Comparison of ENCODE assay signal across 14 mouse cellular contexts in genomic region chrX:52961559-52962110, GRCm38 (mm10). TPM values are rescaled to one million over a fixed set of nuclear protein-coding genes. Genes with fewer than 3 reads are reported as not detected.
DNase-seq lines count a peak whose midpoint lies in the region; ATAC-seq and TF ChIP-seq lines count a peak whose summit lies in the region.
"Had no signal": no experiment of that assay in that cellular context is flagged by ENCODE, and none has a peak within 500 bp of the region (broad histone marks: within the 10 kb centered on the region; RNA-seq: fewer than 3 reads in every experiment).

No protein-coding gene starts in this region.

- no peaks in the 10 kb centered on the region for H3K27me3 ChIP-seq in heart, embryonic 16.5 days (ENCODE audit: control insufficient read depth, insufficient read depth, low read length)
- H3K27me3 ChIP-seq in cerebellum, adult 2 months (ENCODE audit: control insufficient read depth, insufficient read depth, low read length), result no peaks in the 10 kb centered on the region
- H3K27me3 ChIP-seq: CH12.LX; liver, embryonic 15.5 days; stomach, embryonic 15.5 days had no signal

- TF ChIP-seq POLR2A in cerebellum, adult 2 months (IDR thresholded peaks at IDR 0.05; ENCODE audit: borderline replicate concordance, insufficient read depth, low read length), result no peak

- no peaks in the 10 kb centered on the region for H3K9me3 ChIP-seq in heart, embryonic 16.5 days (replicated peaks; ENCODE audit: control insufficient read depth, low read length)
- H3K9me3 ChIP-seq: liver, embryonic 15.5 days; stomach, embryonic 15.5 days had no signal

- no peak overlapping the region for H3K4me2 ChIP-seq in heart, embryonic 16.5 days (ENCODE audit: low read depth, low read length)
- H3K4me2 ChIP-seq: liver, embryonic 15.5 days; stomach, embryonic 15.5 days had no signal

- ATAC-seq in heart, embryonic 16.5 days (replicated peaks; ENCODE audit: extremely low read depth, insufficient read depth, low FRiP score), result peak; percentile 69
- ATAC-seq: intestine, embryonic 16.5 days had no signal

- H3K9ac ChIP-seq in heart, embryonic 16.5 days (ENCODE audit: low read length), result no peak overlapping the region
- H3K9ac ChIP-seq: liver, embryonic 15.5 days; stomach, embryonic 15.5 days had no signal

- no peak overlapping the region for H3K4me3 ChIP-seq in heart, embryonic 16.5 days (ENCODE audit: low read length)
- H3K4me3 ChIP-seq in cerebellum, adult 2 months (replicated peaks; ENCODE audit: insufficient read depth, low read depth, low read length), result no peak overlapping the region
- H3K4me3 ChIP-seq: liver, embryonic 15.5 days; stomach, embryonic 15.5 days had no signal

- no peak for TF ChIP-seq CTCF in cerebellum, adult 2 months (IDR thresholded peaks at IDR 0.05; ENCODE audit: borderline replicate concordance, insufficient read depth, low read depth, low read length)

- intact Hi-C loops in heart, postnatal 36 days (cut with DNase I), result no loop called here

- no peaks in the 10 kb centered on the region for H3K4me1 ChIP-seq in heart, embryonic 16.5 days (ENCODE audit: control insufficient read depth, insufficient read depth, low read length)
- no peaks in the 10 kb centered on the region for H3K4me1 ChIP-seq in cerebellum, adult 2 months (ENCODE audit: control insufficient read depth, insufficient read depth, low read length)
- H3K4me1 ChIP-seq: stomach, embryonic 15.5 days had no signal

- no peaks in the 10 kb centered on the region for H3K36me3 ChIP-seq in heart, embryonic 16.5 days (ENCODE audit: control insufficient read depth, insufficient read depth)
- H3K36me3 ChIP-seq: liver, embryonic 15.5 days; stomach, embryonic 15.5 days had no signal

- WGBS in heart, embryonic 16.5 days, result 44% methylated on average over 5 of the region's 5 CpGs
- 61% methylated on average over 5 of the region's 5 CpGs for WGBS in cerebellum, adult 2 months

- peak overlapping the region; percentile 73 for H3K27ac ChIP-seq in heart, embryonic 16.5 days (ENCODE audit: low read length)
- no peak overlapping the region for H3K27ac ChIP-seq in cerebellum, adult 2 months (ENCODE audit: insufficient read depth, low read length)
- H3K27ac ChIP-seq: liver, embryonic 15.5 days; stomach, embryonic 15.5 days had no signal

- DNase-seq in heart, postnatal 36 days, result no peak
- peak; percentile 9 for DNase-seq in ovary, postnatal 36 days (ENCODE audit: low spot score)
- no peak for DNase-seq in ovary, postnatal 14 days (ENCODE audit: low spot score)
- DNase-seq in embryo, embryonic 11 days, result peak; percentile 3
- no peak for DNase-seq in cerebellum, adult 2 months
- no peak for DNase-seq in adrenal gland, adult 2 months
- DNase-seq: cerebellum, adult 11-12 months; gastrocnemius, postnatal 36 days; kidney, postnatal 14 days had no signal

RNA-seq across cellular contexts. Expression of gene Hprt, which starts 26.3 kb away (rescaled TPM):
- polyA plus RNA-seq in heart, embryonic 16.5 days (2015; fragmentation: Nextera tagmentation; extraction: Ambion mirVana), result 216 and 264 TPM in 2 replicates
- total RNA-seq in heart, postnatal 36 days (2021), result 10 to 100 TPM; 54.5 to 68.1 TPM
- polyA plus RNA-seq in cerebellum, adult 2 months (2012; rRNA removed), result 169 and 181 TPM in 2 replicates
- total RNA-seq in adrenal gland, adult 2 months (2021), result 100 to 1,000 TPM in 1 of 2 experiments, 10 to 100 TPM in 1; 74.5 to 126 TPM
- 4.2 and 6.1 TPM in 2 replicates for polyA plus RNA-seq in adrenal gland, adult 2 months (2012; rRNA removed)

RNA-seq across cellular contexts. Expression of gene Phf6, which starts 49.6 kb away (rescaled TPM):
- polyA plus RNA-seq in heart, embryonic 16.5 days (2015; fragmentation: Nextera tagmentation; extraction: Ambion mirVana), result 16.3 and 16.8 TPM in 2 replicates
- 1 to 10 TPM; 4.4 to 5.3 TPM for total RNA-seq in heart, postnatal 36 days (2021)
- polyA plus RNA-seq in cerebellum, adult 2 months (2012; rRNA removed), result 12.5 and 13.5 TPM in 2 replicates
- 10 to 100 TPM; 16.3 to 18.7 TPM for total RNA-seq in adrenal gland, adult 2 months (2021)
- polyA plus RNA-seq in adrenal gland, adult 2 months (2012; rRNA removed), result 0.35 and 0.40 TPM in 2 replicates

Comparison
In these comparisons a context has a peak if more than half of its experiments do, and no peak if none do; other contexts are left out.
1. DNase-seq: peak in ovary, postnatal 36 days (single experiment) and embryo, embryonic 11 days (single experiment); none in heart, postnatal 36 days (0 of 2), ovary, postnatal 14 days (single experiment), cerebellum, adult 2 months (0 of 2) and adrenal gland, adult 2 months (single experiment).
2. RNA of gene Hprt, which starts 26.3 kb away (polyA plus RNA-seq): 216 to 264 TPM in heart, embryonic 16.5 days and 169 to 181 TPM in cerebellum, adult 2 months; 4.2 to 6.1 TPM in adrenal gland, adult 2 months; every median in the first group is over 10 times any median in the second.